Comparison of ENCODE assay signal across 8 mouse cellular contexts in genomic region chr5:73257096-73257495, GRCm38 (mm10). TPM values are rescaled to one million over a fixed set of nuclear protein-coding genes. Genes with fewer than 3 reads are reported as not detected.
DNase-seq lines count a peak whose midpoint lies in the region; ATAC-seq and TF ChIP-seq lines count a peak whose summit lies in the region.

No protein-coding gene starts in this region.

- no peaks in the 10 kb centered on the region; the same call in 1 of the 2 replicates for H3K27me3 ChIP-seq in embryonic facial prominence, embryonic 13.5 days
- no peaks in the 10 kb centered on the region for H3K27me3 ChIP-seq in limb, embryonic 10.5 days (ENCODE audit: low read depth, poor library complexity, severe bottlenecking)
- no peaks in the 10 kb centered on the region for H3K27me3 ChIP-seq in myocyte (ENCODE audit: control insufficient read depth, insufficient read depth, insufficient read length)

- no peaks in the 10 kb centered on the region for H3K36me3 ChIP-seq in embryonic facial prominence, embryonic 13.5 days
- no peaks in the 10 kb centered on the region for H3K36me3 ChIP-seq in limb, embryonic 10.5 days
- no peaks in the 10 kb centered on the region for H3K36me3 ChIP-seq in myocyte (ENCODE audit: control insufficient read depth, insufficient read depth)

- WGBS in lung, adult 2 months = under 1% methylated on average over 11 of the region's 11 CpGs
- 4% methylated on average over 11 of the region's 11 CpGs for WGBS in embryonic facial prominence, embryonic 13.5 days
- 6% methylated on average over 11 of the region's 11 CpGs for WGBS in limb, embryonic 10.5 days

- peak overlapping the region; percentile 64 for H3K9ac ChIP-seq in embryonic facial prominence, embryonic 13.5 days

- peaks cover 3% of the 10 kb centered on the region for H3K4me1 ChIP-seq in lung, adult 2 months (ENCODE audit: control insufficient read depth, insufficient read depth, low read length)
- peaks cover 11% of the 10 kb centered on the region for H3K4me1 ChIP-seq in embryonic facial prominence, embryonic 13.5 days
- peaks cover 25% of the 10 kb centered on the region for H3K4me1 ChIP-seq in limb, embryonic 10.5 days

- no peak overlapping the region for H3ac ChIP-seq in myocyte (ENCODE audit: control insufficient read depth, insufficient read length)

- DNase-seq in lung, adult 2 months = no peak
- DNase-seq in lung, postnatal 14 days = no peak
- no peak for DNase-seq in limb, embryonic 10.5 days (ENCODE audit: low spot score)
- no peak for DNase-seq in left cerebral cortex, postnatal 4 days
- no peak for DNase-seq in urinary bladder, postnatal 25 days (ENCODE audit: low spot score)
- DNase-seq in frontal cortex, adult 2 months (ENCODE audit: extremely low spot score in 1 of 2, low spot score in 1 of 2) = no peak

- H3K79me2 ChIP-seq in myocyte (ENCODE audit: control insufficient read depth, insufficient read depth) = peaks cover 34% of the 10 kb centered on the region

- TF ChIP-seq POLR2A in lung, adult 2 months (IDR thresholded peaks at IDR 0.05; ENCODE audit: borderline replicate concordance, extremely low read depth, low read depth, low read length) = no peak
- TF ChIP-seq POLR2A in myocyte (IDR thresholded peaks at IDR 0.05; ENCODE audit: insufficient read length, low read depth) = no peak

- no peak for ATAC-seq in embryonic facial prominence, embryonic 13.5 days (ENCODE audit: insufficient number of reproducible peaks, insufficient read depth, low FRiP score, low TSS enrichment, low read depth)

- no peaks in the 10 kb centered on the region for H3K9me3 ChIP-seq in embryonic facial prominence, embryonic 13.5 days
- H3K9me3 ChIP-seq in limb, embryonic 10.5 days (replicated peaks) = no peaks in the 10 kb centered on the region

- H3K4me2 ChIP-seq in embryonic facial prominence, embryonic 13.5 days = peak overlapping the region; percentile 71
- peak overlapping the region; percentile 98 for H3K4me2 ChIP-seq in myocyte (ENCODE audit: low read depth)

- intact Hi-C loops in left cerebral cortex, postnatal 4 days (cut with DNase I) = loop anchor here (5.0 kb wide), 1 partner anchor 125 kb away; no protein-coding TSS in a partner anchor

- H3K27ac ChIP-seq in embryonic facial prominence, embryonic 13.5 days = 0 out of 2 replicates have a peak overlapping the region, but pooled peaks have one; percentile 51
- H3K27ac ChIP-seq in limb, embryonic 10.5 days = peak overlapping the region; percentile 59

- TF ChIP-seq CTCF in lung, adult 2 months (IDR thresholded peaks at IDR 0.05; ENCODE audit: insufficient read depth, low read length) = no peak

- peak overlapping the region; percentile 73 for H3K4me3 ChIP-seq in lung, adult 2 months (replicated peaks; ENCODE audit: extremely low read depth, low read depth, low read length)
- peak overlapping the region; percentile 93 for H3K4me3 ChIP-seq in embryonic facial prominence, embryonic 13.5 days
- H3K4me3 ChIP-seq in limb, embryonic 10.5 days = peak overlapping the region; percentile 83
- H3K4me3 ChIP-seq in myocyte = peak overlapping the region; percentile 36

TF ChIP-seq in myocyte, 11 proteins besides CTCF, POLR2A, EP300 and RAD21:
- TF ChIP-seq POLR2AphosphoS2 (IDR thresholded peaks at IDR 0.05; ENCODE audit: insufficient read length, low read depth) = no peak
- TF ChIP-seq MYOG (IDR thresholded peaks at IDR 0.05; ENCODE audit: control insufficient read depth in 1 of 3, insufficient read depth in 1 of 3, insufficient read length in 2 of 3, low read depth in 2 of 3) = no peak
- TF ChIP-seq E2F4 (IDR thresholded peaks at IDR 0.05; ENCODE audit: insufficient read depth) = no peak
- TF ChIP-seq TCF3 (IDR thresholded peaks at IDR 0.05; ENCODE audit: insufficient read length, low read depth) = no peak
- TF ChIP-seq SRF (IDR thresholded peaks at IDR 0.05; ENCODE audit: control insufficient read depth, insufficient read length, low read depth) = no peak
- no peak for TF ChIP-seq MYOD1 (IDR thresholded peaks at IDR 0.05; ENCODE audit: control insufficient read depth in 1 of 3, insufficient read length in 2 of 3, low read depth in 2 of 3)
- TF ChIP-seq USF1 (IDR thresholded peaks at IDR 0.05; ENCODE audit: low read depth) = no peak

RNA-seq across cellular contexts. Expression of gene Fryl, which starts 0.7 kb away (rescaled TPM):
- polyA plus RNA-seq in lung, adult 2 months (2012; rRNA removed) = 59.5 and 72.1 TPM in 2 replicates
- polyA plus RNA-seq in embryonic facial prominence, embryonic 13.5 days (2015; fragmentation: Nextera tagmentation; extraction: Ambion mirVana) = 28.5 and 30.2 TPM in 2 replicates
- polyA plus RNA-seq in limb, embryonic 10.5 days (2016; fragmentation: Nextera tagmentation; extraction: Ambion mirVana) = 22.4 and 22.6 TPM in 2 replicates
- polyA plus RNA-seq in myocyte (2012; fragmentation: generic; extraction: Trizol) = 15.3 TPM
- 10 to 100 TPM; 69.6 to 81.4 TPM for total RNA-seq in left cerebral cortex, postnatal 4 days (2021)
- polyA plus RNA-seq in frontal cortex, adult 2 months (2012; rRNA removed) = 73.2 and 76.6 TPM in 2 replicates

RNA-seq across cellular contexts. Expression of gene Ociad1, which starts 35.5 kb away (rescaled TPM):
- 54.9 and 58.4 TPM in 2 replicates for polyA plus RNA-seq in lung, adult 2 months (2012; rRNA removed)
- polyA plus RNA-seq in embryonic facial prominence, embryonic 13.5 days (2015; fragmentation: Nextera tagmentation; extraction: Ambion mirVana) = 216 and 225 TPM in 2 replicates
- polyA plus RNA-seq in limb, embryonic 10.5 days (2016; fragmentation: Nextera tagmentation; extraction: Ambion mirVana) = 130 and 154 TPM in 2 replicates
- polyA plus RNA-seq in myocyte (2012; fragmentation: generic; extraction: Trizol) = 213 TPM
- total RNA-seq in left cerebral cortex, postnatal 4 days (2021) = 100 to 1,000 TPM; 265 to 277 TPM
- 357 and 372 TPM in 2 replicates for polyA plus RNA-seq in frontal cortex, adult 2 months (2012; rRNA removed)

Comparison
In these comparisons a context has a peak if more than half of its experiments do, and no peak if none do; other contexts are left out.
1. H3K4me3 ChIP-seq: peak in every context shown above with its lines; median percentile 93 in embryonic facial prominence, embryonic 13.5 days; 83 in limb, embryonic 10.5 days; 73 in lung, adult 2 months; 36 in myocyte.